Mouse (Mus musculus) frontal cortex, postnatal 10 days (tissue): ENCODE measurements around the gene Mia.

Experiments used
- DNase-seq, 2 experiments: peaks; one replicate each; pipeline ENCODE4 v3.0.0; 2022; ENCODE audit warnings: low spot score in 2 of 2, mixed read lengths in 1 of 2

Mia gene

GRCm38 (mm10) chr7:27161744-27162143 lies 19.2 kb downstream of the Mia start:
- no peak for DNase-seq

- no peak for DNase-seq
Measured at GRCm38 (mm10) chr7:27160921-27161320, 20.0 kb downstream of the Mia start.

DNA sequence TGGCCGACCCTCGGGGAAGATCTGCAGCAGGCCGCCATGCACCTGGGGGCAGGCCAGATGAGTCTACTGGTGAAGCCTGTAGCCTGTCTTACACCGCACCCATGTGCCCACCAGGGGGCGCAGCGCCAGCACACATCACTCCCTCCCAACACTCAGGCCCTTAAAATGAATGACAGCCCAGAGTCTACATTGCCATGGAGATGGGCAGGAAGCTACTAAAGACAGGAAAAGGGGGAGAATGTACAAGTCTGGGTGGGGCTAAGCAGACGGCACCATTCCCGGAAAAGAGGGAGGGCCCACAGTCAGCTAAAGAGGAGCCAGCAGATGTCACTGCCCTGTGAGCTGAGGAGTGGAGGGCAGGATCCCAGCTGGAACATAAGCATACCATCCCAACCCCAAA lies 21.1 kb downstream of the Mia start:
- peak; percentile 85 to 93 for DNase-seq

- DNase-seq, result no peak
Measured at GRCm38 (mm10) chr7:27159256-27159655, 21.7 kb downstream of the Mia start.

- DNase-seq, result peak in 1 of 2 experiments; percentile 19
Measured at GRCm38 (mm10) chr7:27158171-27158570, 22.8 kb downstream of the Mia start.

- no peak for DNase-seq
Measured at GRCm38 (mm10) chr7:27156005-27156404, 25.0 kb downstream of the Mia start.

DNA sequence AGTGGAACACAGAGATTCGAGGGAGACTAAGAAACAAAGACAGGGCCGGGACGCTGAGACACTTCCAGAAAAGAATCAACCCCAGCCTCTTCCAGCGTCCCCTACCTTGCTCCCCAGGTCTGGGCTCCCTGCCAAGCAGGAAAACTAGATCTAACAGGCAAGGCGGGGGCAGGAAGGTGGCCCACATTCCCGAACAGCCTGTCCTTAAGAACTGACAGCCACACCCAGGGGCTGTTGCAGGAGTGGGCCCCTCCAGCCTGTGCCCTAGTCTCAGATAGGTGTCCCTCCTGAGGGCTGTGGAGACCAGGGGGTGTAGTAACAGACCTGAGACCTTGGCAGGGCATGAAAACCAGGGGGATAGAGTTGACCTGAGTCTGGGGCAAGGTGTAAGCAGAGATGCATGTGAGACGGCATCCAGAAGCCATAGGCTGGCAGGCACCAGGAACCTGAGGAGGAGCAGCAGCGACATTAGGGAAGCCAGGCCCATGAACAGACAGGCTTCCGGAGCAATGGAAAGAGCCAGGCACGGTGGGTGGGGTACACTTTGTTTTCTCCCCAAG lies 27.7 kb downstream of the Mia start, which contains the start of gene Cyp2t4:
TSS of gene Cyp2t4 (plus strand) at position 510 of the 560 bp plus-strand sequence.
- no peak for DNase-seq

DNA sequence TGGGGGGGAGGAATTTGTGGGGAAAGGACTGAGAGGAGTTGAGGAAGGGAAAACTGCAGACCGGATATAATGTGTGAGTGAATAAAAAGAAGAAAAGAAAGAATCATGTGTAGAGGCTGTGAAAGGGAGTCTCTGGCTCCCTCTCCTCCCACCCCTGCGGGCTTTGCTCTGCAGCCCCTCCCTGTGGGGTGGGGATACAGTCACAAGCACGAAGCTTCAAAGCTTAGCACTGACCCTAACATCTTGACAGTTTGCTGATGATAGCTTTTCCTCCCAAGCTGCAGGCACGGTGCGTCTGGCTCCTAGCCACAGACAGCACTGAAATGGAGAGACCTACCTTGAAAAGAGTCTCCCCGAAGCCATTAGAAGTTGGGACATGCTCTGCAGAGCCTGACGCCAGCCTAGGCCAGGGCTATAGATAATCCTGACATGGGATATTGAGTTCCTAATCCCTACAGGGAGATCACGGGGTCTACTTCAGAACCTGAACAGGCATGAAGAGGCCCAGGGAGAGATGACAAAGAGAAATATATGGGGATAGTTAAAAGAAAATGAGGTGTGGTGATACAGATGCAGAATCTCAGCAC lies 44.5 kb downstream of the Mia start:
- no peak for DNase-seq

DNA sequence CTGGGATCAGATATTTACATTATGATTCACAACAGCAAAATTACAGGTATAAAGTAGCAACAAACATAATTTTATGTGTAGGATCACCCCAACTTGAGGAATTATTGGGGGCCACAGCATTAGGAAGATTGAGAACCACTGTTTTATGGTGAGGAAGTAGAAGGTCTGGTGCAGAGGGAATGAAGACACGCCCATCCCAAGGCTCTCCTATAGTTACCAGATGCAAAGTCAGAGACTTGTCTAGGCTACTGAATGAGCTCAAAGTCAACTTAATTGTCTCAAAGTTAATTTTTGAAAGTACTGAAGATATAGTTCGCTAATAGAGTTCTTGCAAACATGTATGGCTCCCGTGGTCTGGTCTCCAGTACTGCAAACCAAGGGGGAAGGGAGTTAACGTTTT lies 47.2 kb downstream of the Mia start:
- no peak for DNase-seq

GRCm38 (mm10) chr7:27133156-27133555 lies 47.8 kb downstream of the Mia start:
- no peak for DNase-seq

- no peak for DNase-seq
Measured at GRCm38 (mm10) chr7:27132588-27132987, 48.4 kb downstream of the Mia start.

- DNase-seq, result no peak
Measured at GRCm38 (mm10) chr7:27131387-27131786, 49.6 kb downstream of the Mia start.

- no peak for DNase-seq
Measured at GRCm38 (mm10) chr7:27130521-27131370, 50.2 kb downstream of the Mia start.

GRCm38 (mm10) chr7:27129811-27130210 lies 51.1 kb downstream of the Mia start:
- no peak for DNase-seq
